Mouse (Mus musculus) intestine, embryonic 15.5 days (tissue): Measurements from ENCODE around the gene Dock8. TPM values are rescaled to one million over a fixed set of nuclear protein-coding genes. Genes with fewer than 3 reads are reported as not detected.

Experiments used
- ATAC-seq: fragments of 200-750 bp; cut with Nextera tagmentation; 2 replicates; pipeline ENCODE4 v1.8.0; 2017; ENCODE audit warnings: moderate TSS enrichment, moderate library complexity
- H3K27ac ChIP-seq: fragments of 300-500 bp; sonication (generic); 2 replicates; pipeline ENCODE4 v1.5.1; 2015; ENCODE audit warnings: mild to moderate bottlenecking, inconsistent platforms
- H3K27me3 ChIP-seq: fragments of 300-500 bp; sonication (generic); replicated peaks from 2 replicates; pipeline ENCODE4 v1.6.1; 2015; ENCODE audit warnings: inconsistent platforms
- H3K36me3 ChIP-seq: fragments of 300-500 bp; sonication (generic); 2 replicates; pipeline ENCODE4 v1.6.1; 2015; ENCODE audit warnings: inconsistent platforms
- H3K4me1 ChIP-seq: fragments of 300-500 bp; sonication (generic); replicated peaks from 2 replicates; pipeline ENCODE4 v1.6.1; 2015; ENCODE audit warnings: inconsistent platforms
- H3K4me2 ChIP-seq: fragments of 300-500 bp; sonication (generic); replicated peaks from 2 replicates; pipeline ENCODE4 v1.6.1; 2015; ENCODE audit warnings: mild to moderate bottlenecking, inconsistent platforms
- H3K4me3 ChIP-seq: fragments of 300-500 bp; sonication (generic); replicated peaks from 2 replicates; pipeline ENCODE4 v1.5.1; 2015; ENCODE audit warnings: inconsistent platforms
- H3K9ac ChIP-seq: fragments of 300-500 bp; sonication (generic); 2 replicates; pipeline ENCODE4 v1.6.1; 2015; ENCODE audit warnings: inconsistent platforms
- H3K9me3 ChIP-seq: fragments of 300-500 bp; sonication (generic); 2 replicates; pipeline ENCODE4 v1.6.1; 2016; ENCODE audit warnings: inconsistent platforms
- WGBS: fragments of 180-500 bp; shearing (Covaris S2); methylation state at CpG from one replicate; pipeline ENCODE4 v1.1.7; 2015; 5-methylcytosine and 5-hydroxymethylcytosine counted together
- polyA plus RNA-seq: library from polyadenylated mRNA; unstranded; fragments of >200 nt; fragmentation: Nextera tagmentation; extraction: Ambion mirVana; gene quantifications from 2 replicates; pipeline ENCODE4 v1.2.1, GENCODE M21; 2015

The Dock8 gene
- polyA plus RNA-seq, 1 experiment from 2014 or later = 5.0 TPM

DNA sequence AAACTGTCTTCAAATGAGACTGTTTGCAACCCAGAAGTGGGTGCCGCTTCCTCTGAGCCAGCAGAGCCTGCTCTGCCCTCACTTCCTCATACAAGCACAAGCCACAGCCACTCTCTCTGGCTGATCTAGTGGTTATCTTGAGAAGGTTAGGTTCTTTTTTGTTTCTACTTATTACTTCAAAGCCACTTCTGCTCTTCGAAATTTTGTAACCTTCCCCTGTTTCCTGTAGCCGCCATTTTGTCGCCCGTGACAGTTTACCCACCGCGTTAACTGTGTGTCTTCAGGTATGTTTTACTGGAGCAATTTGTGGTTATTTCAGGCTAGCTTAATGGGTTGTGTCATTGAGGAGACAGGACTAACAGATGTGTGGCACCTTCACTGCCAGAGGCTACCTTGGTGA is 53.0 kb downstream of the Dock8 start:
- 82% methylated on average over 7 of the region's 7 CpGs for WGBS

DNA sequence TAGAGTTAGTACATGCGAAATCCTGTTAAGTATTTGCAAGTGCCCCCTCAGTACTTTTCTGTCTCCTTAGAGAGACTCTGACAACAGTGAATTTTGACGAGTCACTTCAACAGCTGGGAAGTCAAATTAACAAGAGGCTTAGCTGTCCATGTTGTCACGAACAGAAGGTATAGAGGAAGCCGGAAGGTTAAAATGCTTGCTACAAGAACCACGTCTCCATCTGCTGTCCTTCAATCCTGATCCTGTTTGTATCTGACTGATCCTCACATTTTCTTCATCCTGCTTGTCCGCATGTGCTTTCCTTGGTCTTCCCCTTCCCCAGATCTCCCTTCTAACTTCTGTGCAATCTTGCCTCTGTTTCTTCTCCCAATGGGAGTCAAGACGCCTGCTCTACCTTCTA is 53.8 kb downstream of the Dock8 start:
- H3K27ac ChIP-seq = no peak overlapping the region
- no peaks in the 10 kb centered on the region for H3K4me1 ChIP-seq
- H3K36me3 ChIP-seq = no peaks in the 10 kb centered on the region
- H3K9me3 ChIP-seq = no peaks in the 10 kb centered on the region
- no peak overlapping the region for H3K4me2 ChIP-seq
- H3K9ac ChIP-seq = no peak overlapping the region
- no peaks in the 10 kb centered on the region for H3K27me3 ChIP-seq
- whole genome bisulfite sequencing = 70% methylated on average over 7 of the region's 7 CpGs
- no peak for ATAC-seq
- H3K4me3 ChIP-seq = no peak overlapping the region

More for the DNA sequence above, 53.0 kb downstream of the Dock8 start:
- no peaks in the 10 kb centered on the region for H3K27me3 ChIP-seq
- no peaks in the 10 kb centered on the region for H3K36me3 ChIP-seq
- H3K9ac ChIP-seq = no peak overlapping the region
- H3K4me2 ChIP-seq = no peak overlapping the region
- no peaks in the 10 kb centered on the region for H3K4me1 ChIP-seq
- no peak for ATAC-seq
- H3K4me3 ChIP-seq = no peak overlapping the region
- H3K27ac ChIP-seq = no peak overlapping the region
- no peaks in the 10 kb centered on the region for H3K9me3 ChIP-seq

GRCm38 (mm10) chr19:25055025-25055424 is 55.7 kb downstream of the Dock8 start:
- Histone ChIP-seq H3K9me3 (no peaks in the 10 kb centered on the region), H3K4me1 (no peaks in the 10 kb centered on the region), H3K36me3 (no peaks in the 10 kb centered on the region), H3K4me3 (no peak overlapping the region), H3K4me2 (no peak overlapping the region), H3K9ac (no peak overlapping the region), H3K27me3 (no peaks in the 10 kb centered on the region), H3K27ac (no peak overlapping the region)
- 81% methylated on average over 7 of the region's 7 CpGs for WGBS
- no peak for ATAC-seq

DNA sequence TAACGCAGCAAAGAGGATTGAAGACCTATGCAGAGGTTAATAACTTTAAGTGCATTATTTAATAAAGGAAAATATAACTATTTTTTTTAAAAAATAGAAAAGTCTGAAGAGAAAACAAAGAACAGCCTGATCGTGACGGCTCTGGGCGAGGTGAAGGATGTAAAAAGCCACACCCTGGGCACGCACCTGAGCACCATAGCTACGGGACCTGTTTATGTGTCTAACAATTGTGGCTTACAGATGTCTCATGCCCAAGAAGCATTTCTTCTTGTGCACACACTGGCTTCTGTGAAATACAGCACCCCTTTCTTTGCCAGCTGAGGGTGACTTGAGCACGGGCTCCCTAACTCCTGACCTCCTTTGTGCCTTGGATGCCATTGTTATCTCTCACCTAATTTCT is 56.2 kb downstream of the Dock8 start:
- Histone ChIP-seq H3K4me3 (no peak overlapping the region), H3K4me1 (no peaks in the 10 kb centered on the region), H3K27me3 (no peaks in the 10 kb centered on the region), H3K36me3 (no peaks in the 10 kb centered on the region), H3K9me3 (no peaks in the 10 kb centered on the region), H3K27ac (no peak overlapping the region), H3K4me2 (no peak overlapping the region), H3K9ac (no peak overlapping the region)
- WGBS = 82% methylated on average over 7 of the region's 7 CpGs
- ATAC-seq = no peak

DNA sequence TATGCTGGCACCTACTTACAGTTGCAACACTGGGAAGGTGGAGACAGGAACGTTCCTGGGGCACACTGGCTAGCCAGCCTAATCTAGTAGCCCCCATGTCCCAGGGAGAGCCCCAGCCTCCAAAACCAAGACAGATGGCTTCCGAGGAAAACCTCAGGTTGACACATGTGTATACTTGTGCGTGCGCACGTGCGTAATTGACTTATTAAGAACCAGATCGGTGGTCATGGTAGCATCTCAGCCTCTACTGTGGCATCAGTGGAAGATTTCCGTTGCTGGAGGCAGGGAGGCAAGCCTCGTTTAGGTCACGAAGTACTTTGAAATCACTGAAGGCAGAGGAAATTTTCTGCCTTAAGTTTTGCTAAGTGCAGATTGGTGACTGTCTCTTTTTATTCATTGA is 56.9 kb downstream of the Dock8 start:
- 88% methylated on average over 10 of the region's 10 CpGs for WGBS
- H3K27me3 ChIP-seq = no peaks in the 10 kb centered on the region
- H3K4me1 ChIP-seq = no peaks in the 10 kb centered on the region
- no peaks in the 10 kb centered on the region for H3K9me3 ChIP-seq
- H3K4me3 ChIP-seq = no peak overlapping the region
- H3K4me2 ChIP-seq = no peak overlapping the region
- H3K36me3 ChIP-seq = no peaks in the 10 kb centered on the region
- H3K9ac ChIP-seq = no peak overlapping the region
- no peak for ATAC-seq
- no peak overlapping the region for H3K27ac ChIP-seq

DNA sequence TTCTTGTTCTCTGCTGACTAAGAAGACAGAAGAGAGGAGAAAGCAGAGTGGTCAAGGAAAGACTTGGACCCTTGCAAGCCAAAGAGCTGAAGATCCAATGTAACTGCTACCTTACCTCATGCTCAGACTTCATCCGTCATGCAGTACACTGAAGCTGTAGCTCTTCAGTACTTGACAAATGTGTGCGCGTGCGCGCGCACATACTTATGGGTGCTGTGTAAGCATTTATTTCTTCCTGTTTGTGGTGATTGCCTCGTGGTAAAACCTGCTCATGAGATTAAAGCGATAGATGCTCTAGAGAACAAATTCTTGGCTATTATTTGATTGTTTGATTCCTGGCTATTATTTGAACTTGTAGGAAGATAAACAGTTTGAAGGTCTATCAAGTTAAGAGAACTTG is 58.5 kb downstream of the Dock8 start:
- H3K9me3 ChIP-seq = no peaks in the 10 kb centered on the region
- no peak overlapping the region for H3K4me2 ChIP-seq
- H3K27me3 ChIP-seq = no peaks in the 10 kb centered on the region
- 91% methylated on average over 8 of the region's 8 CpGs for WGBS
- no peak for ATAC-seq
- H3K9ac ChIP-seq = no peak overlapping the region
- no peaks in the 10 kb centered on the region for H3K4me1 ChIP-seq
- H3K27ac ChIP-seq = no peak overlapping the region
- H3K36me3 ChIP-seq = no peaks in the 10 kb centered on the region
- no peak overlapping the region for H3K4me3 ChIP-seq

DNA sequence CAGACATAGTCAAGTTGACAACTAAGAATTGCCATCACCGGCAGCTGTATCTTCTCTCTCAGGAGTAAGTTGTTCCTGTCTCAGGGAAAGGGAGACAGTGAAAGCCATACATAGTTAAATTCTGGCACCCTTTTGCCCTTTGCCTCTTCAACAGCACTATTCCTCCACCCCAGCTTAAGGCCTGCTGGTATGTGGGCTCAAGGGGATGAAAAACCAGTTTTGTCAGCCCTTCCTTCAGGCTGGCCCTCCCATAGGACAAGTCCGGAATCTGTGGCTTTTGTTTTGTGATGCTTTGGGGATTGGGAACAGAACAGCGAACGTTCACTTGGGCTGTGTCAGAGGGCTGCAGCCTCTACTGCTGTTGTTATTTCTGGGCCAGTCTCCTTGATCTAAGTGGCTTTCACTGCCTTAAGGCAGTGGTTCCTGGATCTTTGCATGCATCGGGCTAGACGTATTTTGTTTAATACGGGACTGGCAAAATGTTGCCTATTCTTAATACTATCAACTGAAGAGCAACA is 60.6 kb downstream of the Dock8 start:
- H3K9me3 ChIP-seq = no peaks in the 10 kb centered on the region
- H3K4me2 ChIP-seq = peak overlapping the region; percentile 41; the same call in 1 of the 2 replicates
- no peak overlapping the region for H3K27ac ChIP-seq
- WGBS = 52% methylated on average over 7 of the region's 7 CpGs
- H3K36me3 ChIP-seq = no peaks in the 10 kb centered on the region
- H3K4me1 ChIP-seq = no peaks in the 10 kb centered on the region
- H3K9ac ChIP-seq = no peak overlapping the region
- H3K4me3 ChIP-seq = no peak overlapping the region
- no peaks in the 10 kb centered on the region for H3K27me3 ChIP-seq
- peak; percentile 25; the same call in 1 of the 2 replicates for ATAC-seq

DNA sequence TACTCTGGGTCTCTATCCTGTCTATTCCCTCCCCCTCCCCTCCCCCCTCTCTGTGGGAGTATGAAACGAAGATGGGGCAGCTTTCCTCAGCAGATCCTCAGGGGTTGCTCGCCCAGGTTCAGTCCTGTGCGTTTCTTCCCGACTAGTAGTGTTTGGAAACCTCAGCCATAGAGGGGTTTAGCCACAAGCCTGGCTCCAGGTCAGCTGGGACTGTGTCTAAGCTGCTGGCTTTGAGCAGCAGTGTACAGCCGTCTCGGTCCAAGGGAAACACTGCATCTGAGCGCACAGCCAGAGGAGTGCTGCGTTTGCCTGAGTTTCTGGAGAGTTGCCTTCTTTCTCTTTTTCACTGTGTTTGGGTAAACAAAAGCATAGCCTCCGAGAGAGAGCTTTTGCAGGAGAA is 61.0 kb downstream of the Dock8 start:
- Histone ChIP-seq H3K9ac (no peak overlapping the region), H3K4me1 (no peaks in the 10 kb centered on the region), H3K9me3 (no peaks in the 10 kb centered on the region), H3K27ac (no peak overlapping the region), H3K27me3 (no peaks in the 10 kb centered on the region), H3K36me3 (no peaks in the 10 kb centered on the region), H3K4me2 (peak overlapping the region; percentile 41), H3K4me3 (no peak overlapping the region)
- 24% methylated on average over 9 of the region's 9 CpGs for WGBS
- no peak for ATAC-seq

DNA sequence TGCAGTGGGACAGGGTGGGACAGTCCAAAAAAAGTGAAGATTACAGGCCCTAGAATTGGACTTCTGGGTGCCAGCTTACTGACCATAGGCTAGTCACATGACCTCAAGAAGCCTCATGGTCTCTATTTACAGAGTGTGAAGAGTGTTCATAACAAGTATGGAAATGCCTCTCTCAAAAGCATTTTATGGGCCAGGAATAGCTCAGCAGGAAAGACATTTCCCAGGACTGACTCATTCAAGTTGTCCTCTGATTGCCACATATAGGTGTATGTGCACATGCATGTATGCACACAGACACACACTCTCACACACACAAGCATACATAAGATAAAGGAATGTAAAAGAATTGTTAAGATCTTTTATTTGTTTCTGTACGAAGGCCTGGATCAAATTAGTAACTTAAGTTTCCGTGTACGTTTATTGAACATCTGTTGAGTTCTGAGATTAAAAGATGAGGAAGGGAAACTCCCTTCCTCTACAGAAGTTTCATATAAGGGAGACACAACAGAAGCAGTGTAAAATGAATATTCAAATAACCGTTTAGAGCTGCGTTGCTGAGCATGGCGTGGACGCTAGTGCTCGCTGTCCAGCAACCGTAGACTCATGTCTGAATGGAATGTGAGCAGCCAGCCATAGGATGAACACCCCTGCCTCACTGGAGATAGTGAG is 63.0 kb downstream of the Dock8 start:
- Histone ChIP-seq H3K27ac (no peak overlapping the region), H3K27me3 (no peaks in the 10 kb centered on the region), H3K36me3 (no peaks in the 10 kb centered on the region), H3K4me3 (no peak overlapping the region), H3K4me1 (no peaks in the 10 kb centered on the region), H3K9ac (no peak overlapping the region), H3K4me2 (no peak overlapping the region), H3K9me3 (no peaks in the 10 kb centered on the region)
- no peak for ATAC-seq
- 90% methylated on average over 9 of the region's 9 CpGs for WGBS

DNA sequence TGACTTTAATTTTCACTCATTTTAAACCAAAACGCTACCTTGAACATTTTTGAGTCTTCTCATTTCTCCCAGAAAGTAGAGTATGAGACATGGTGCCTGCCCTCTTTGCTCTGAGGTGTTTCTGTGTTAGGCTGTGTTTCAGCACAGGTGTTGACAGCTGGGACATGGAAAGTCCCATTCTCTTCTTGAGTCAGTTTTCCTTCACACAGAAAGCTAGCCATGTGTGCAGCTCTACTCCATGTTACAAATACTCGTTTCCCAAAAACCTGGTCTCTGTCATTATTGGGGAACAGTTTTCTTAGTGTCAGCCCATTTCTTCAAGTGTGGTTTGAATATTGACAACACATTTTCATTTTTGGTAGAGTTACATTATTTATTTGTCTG is 63.5 kb downstream of the Dock8 start:
- H3K27me3 ChIP-seq = no peaks in the 10 kb centered on the region
- H3K4me1 ChIP-seq = no peaks in the 10 kb centered on the region
- no peak overlapping the region for H3K4me2 ChIP-seq
- ATAC-seq = no peak
- no peak overlapping the region for H3K27ac ChIP-seq
- no peaks in the 10 kb centered on the region for H3K36me3 ChIP-seq
- WGBS = 77% methylated on average over 2 of the region's 2 CpGs
- H3K9me3 ChIP-seq = no peaks in the 10 kb centered on the region
- H3K9ac ChIP-seq = no peak overlapping the region
- H3K4me3 ChIP-seq = no peak overlapping the region

DNA sequence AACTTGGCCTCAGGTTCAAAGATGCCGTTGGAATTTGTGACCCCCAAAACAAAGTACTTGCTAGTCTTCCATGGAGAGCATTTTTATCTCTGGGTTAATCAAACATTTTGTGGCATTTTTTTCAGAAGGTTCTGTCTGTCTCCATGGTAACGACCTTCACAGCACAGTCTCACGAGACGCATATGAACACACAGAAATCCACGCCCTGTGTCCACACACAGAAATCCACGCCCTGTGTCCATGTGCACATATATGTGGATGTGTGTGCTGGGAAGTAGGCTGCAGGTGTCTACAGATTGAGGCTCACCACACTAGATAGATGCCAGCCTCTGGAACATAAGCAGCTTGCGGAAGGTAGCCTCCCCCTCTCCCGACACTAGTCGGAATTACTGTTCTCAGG is 66.9 kb downstream of the Dock8 start:
- Histone ChIP-seq H3K9me3 (no peaks in the 10 kb centered on the region), H3K27me3 (no peaks in the 10 kb centered on the region), H3K27ac (no peak overlapping the region), H3K9ac (no peak overlapping the region), H3K36me3 (no peaks in the 10 kb centered on the region), H3K4me1 (no peaks in the 10 kb centered on the region), H3K4me2 (no peak overlapping the region), H3K4me3 (no peak overlapping the region)
- no peak for ATAC-seq
- 70% methylated on average over 9 of the region's 9 CpGs for WGBS

DNA sequence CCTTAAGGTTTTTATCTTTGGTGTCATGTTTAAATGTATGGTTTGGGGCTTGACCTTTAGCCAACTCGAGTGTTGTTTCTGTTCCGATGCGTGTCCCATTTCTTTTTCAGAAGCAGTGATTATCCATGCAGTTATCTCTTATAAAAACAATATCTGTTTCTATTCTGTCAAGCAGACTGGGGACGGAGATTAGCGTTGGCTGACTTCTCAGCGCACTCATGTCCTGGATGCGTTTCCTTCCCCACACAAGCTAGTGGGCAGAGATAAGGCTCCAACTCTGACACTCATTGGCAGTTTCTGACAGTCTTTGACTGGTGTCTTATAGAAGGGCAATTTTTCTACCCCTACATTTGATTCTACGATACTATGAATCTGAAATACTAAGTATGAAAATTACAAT is 69.2 kb downstream of the Dock8 start:
- no peak overlapping the region for H3K4me2 ChIP-seq
- H3K4me3 ChIP-seq = no peak overlapping the region
- H3K9ac ChIP-seq = no peak overlapping the region
- H3K9me3 ChIP-seq = no peaks in the 10 kb centered on the region
- H3K27me3 ChIP-seq = no peaks in the 10 kb centered on the region
- H3K27ac ChIP-seq = no peak overlapping the region
- 67% methylated on average over 8 of the region's 8 CpGs for WGBS
- ATAC-seq = no peak
- H3K36me3 ChIP-seq = no peaks in the 10 kb centered on the region
- no peaks in the 10 kb centered on the region for H3K4me1 ChIP-seq

DNA sequence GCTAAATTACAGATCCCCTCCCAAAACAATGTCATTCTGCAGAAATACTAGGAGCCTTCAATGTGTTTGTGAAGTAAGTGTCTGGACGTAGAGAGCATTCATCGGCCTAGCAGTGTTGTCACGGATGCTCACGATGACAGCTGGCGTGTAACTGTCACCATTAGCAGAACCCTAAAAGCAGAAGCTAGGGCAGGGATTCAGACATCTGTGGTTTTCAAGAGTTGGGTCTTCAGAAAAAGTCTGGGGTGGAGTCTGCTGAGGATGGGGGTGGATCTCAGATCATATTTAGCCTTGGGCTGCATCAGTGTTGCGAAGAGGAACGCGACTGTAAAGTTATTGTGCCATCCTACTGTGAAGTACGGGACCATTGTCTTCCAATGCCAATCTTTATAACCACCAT is 73.2 kb downstream of the Dock8 start:
- H3K4me1 ChIP-seq = no peaks in the 10 kb centered on the region
- 87% methylated on average over 9 of the region's 9 CpGs for WGBS
- H3K9me3 ChIP-seq = no peaks in the 10 kb centered on the region
- no peak overlapping the region for H3K4me2 ChIP-seq
- H3K27me3 ChIP-seq = no peaks in the 10 kb centered on the region
- ATAC-seq = no peak
- H3K4me3 ChIP-seq = no peak overlapping the region
- no peaks in the 10 kb centered on the region for H3K36me3 ChIP-seq
- H3K27ac ChIP-seq = no peak overlapping the region
- H3K9ac ChIP-seq = no peak overlapping the region
